Mouse (Mus musculus) forebrain, embryonic 14.5 days (tissue): Measurements from ENCODE around the gene Mup9. TPM values are rescaled to one million over a fixed set of nuclear protein-coding genes. Genes with fewer than 3 reads are reported as not detected.
"Not testable (repeated sequence)": the region's sequence is repeated elsewhere in the genome, so short reads cannot be mapped to it uniquely, and the experiment has no call there.

Experiments used
- ATAC-seq: fragments of 200-750 bp; cut with Nextera tagmentation; 2 replicates; pipeline ENCODE4 v1.8.0; 2017; ENCODE audit warnings: mild to moderate bottlenecking, moderate library complexity
- DNase-seq: peaks from one replicate; pipeline ENCODE4 v3.0.0-alpha.2; 2015; ENCODE audit warnings: low spot score
- H3K27ac ChIP-seq: fragments of 300-500 bp; sonication (generic); 2 replicates; pipeline ENCODE4 v1.5.1; 2014; ENCODE audit warnings: low read depth, mild to moderate bottlenecking, control low read depth, low read length, moderate library complexity
- H3K27me3 ChIP-seq: fragments of 300-500 bp; sonication (generic); replicated peaks from 2 replicates; pipeline ENCODE4 v1.6.1; 2014; ENCODE audit warnings: low read length, control low read depth, mixed read lengths; ENCODE audit not compliant: control insufficient read depth, insufficient read depth
- H3K36me3 ChIP-seq: fragments of 300-500 bp; sonication (generic); 2 replicates; pipeline ENCODE4 v1.6.1; 2014; ENCODE audit warnings: low read length, control low read depth; ENCODE audit not compliant: control insufficient read depth, insufficient read depth
- H3K4me1 ChIP-seq: fragments of 300-500 bp; sonication (generic); 2 replicates; pipeline ENCODE4 v1.6.1; 2014; ENCODE audit warnings: antibody characterized with exemption, low read length, control low read depth; ENCODE audit not compliant: control insufficient read depth, insufficient read depth
- H3K4me2 ChIP-seq: fragments of 300-500 bp; sonication (generic); 2 replicates; pipeline ENCODE4 v1.6.1; 2014; ENCODE audit warnings: mild to moderate bottlenecking, control low read depth, low read length
- H3K4me3 ChIP-seq: fragments of 300-500 bp; sonication (generic); 2 replicates; pipeline ENCODE4 v1.5.1; 2014; ENCODE audit warnings: low read depth, low read length, control low read depth
- H3K9ac ChIP-seq: fragments of 300-500 bp; sonication (generic); 2 replicates; pipeline ENCODE4 v1.6.1; 2014; ENCODE audit warnings: mild to moderate bottlenecking, low read length, control low read depth, moderate library complexity
- H3K9me3 ChIP-seq: fragments of 300-500 bp; sonication (generic); replicated peaks from 2 replicates; pipeline ENCODE4 v1.6.1; 2016; ENCODE audit warnings: low read length, control low read depth, mixed read lengths; ENCODE audit not compliant: control insufficient read depth
- WGBS: fragments of 180-500 bp; shearing (Covaris S2); extraction: QIAGEN DNeasy Blood & Tissue Kit; methylation state at CpG from one replicate; pipeline ENCODE4 v1.1.7; 2014; 5-methylcytosine and 5-hydroxymethylcytosine counted together
- polyA plus RNA-seq: library from polyadenylated mRNA; unstranded; fragments of >200 nt; fragmentation: Nextera tagmentation; extraction: Ambion mirVana; gene quantifications from 2 replicates; pipeline ENCODE4 v1.2.1, GENCODE M21; 2014

Mup9 gene
- not detected in 2 replicates for polyA plus RNA-seq

DNA sequence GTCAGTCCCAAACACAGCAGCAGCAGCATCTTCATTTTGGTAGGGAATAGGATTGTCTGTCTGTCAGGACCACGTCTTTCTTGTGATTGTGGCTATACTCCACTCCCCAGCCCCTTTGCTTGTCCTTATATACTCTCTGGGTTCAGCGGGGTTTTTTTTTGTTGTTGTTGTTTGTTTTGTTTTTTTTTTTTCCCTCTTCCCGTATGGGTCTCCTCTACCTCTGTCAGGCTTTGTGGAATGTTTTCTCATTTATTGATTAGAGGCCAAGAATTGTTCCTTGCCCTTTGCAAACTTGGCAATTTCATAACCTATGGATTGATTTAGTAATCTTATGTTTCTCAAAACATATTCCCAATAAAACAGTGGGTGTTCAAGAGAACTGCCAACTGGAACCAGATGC, at the start of gene Mup9:
Gene Mup9 (minus strand): TSS at position 101 of the 400 bp plus-strand sequence.
- H3K27me3 ChIP-seq, H3K4me2 ChIP-seq, ATAC-seq, H3K4me3 ChIP-seq, H3K9ac ChIP-seq, H3K27ac ChIP-seq, H3K4me1 ChIP-seq, H3K9me3 ChIP-seq, DNase-seq, H3K36me3 ChIP-seq: not testable (repeated sequence)
- WGBS = 84% methylated on average over 3 of the region's 3 CpGs

Other genes starting within 250 kb of the Mup9 start
- gene Mup8, start 199.4 kb downstream of the Mup9 start, polyA plus RNA-seq = not detected in 2 replicates
- not detected in 2 replicates for gene Mup1, start 80.0 kb upstream of the Mup9 start, polyA plus RNA-seq
- gene Mup10, start 160.2 kb upstream of the Mup9 start, polyA plus RNA-seq = not detected in 2 replicates
- not detected in 2 replicates for gene Mup11, start 240.5 kb upstream of the Mup9 start, polyA plus RNA-seq